Mouse (Mus musculus) WW6 (cell line): ENCODE results near the gene Nod2.
"Not testable (repeated sequence)": the region's sequence is repeated elsewhere in the genome, so short reads cannot be mapped to it uniquely, and the experiment has no call there.

Experiments
- DNase-seq: peaks from one replicate; pipeline ENCODE4 v3.0.0-alpha.2; 2013; ENCODE audit warnings: low read depth, low spot score

Gene Nod2

DNA sequence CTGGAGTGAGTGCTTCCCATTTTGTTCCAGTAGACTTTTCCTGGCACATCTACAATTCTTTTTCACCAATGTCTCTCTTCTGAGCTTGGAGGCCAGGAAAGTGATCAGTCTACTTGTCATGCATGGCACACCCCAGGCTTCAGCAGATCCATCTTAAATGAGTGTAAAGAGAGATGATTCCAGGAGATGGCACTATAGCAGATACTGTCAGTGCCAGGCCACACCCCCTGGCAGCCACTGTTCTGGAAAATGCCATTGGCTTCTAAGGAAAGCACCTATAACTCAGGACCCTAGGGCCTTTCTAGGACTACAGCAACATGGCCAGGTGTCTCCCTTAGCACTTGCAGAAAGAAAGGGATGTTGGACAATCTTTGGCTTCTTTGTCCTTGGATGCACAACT, 16.0 kb upstream of the Nod2 start:
- no peak for DNase-seq

DNA sequence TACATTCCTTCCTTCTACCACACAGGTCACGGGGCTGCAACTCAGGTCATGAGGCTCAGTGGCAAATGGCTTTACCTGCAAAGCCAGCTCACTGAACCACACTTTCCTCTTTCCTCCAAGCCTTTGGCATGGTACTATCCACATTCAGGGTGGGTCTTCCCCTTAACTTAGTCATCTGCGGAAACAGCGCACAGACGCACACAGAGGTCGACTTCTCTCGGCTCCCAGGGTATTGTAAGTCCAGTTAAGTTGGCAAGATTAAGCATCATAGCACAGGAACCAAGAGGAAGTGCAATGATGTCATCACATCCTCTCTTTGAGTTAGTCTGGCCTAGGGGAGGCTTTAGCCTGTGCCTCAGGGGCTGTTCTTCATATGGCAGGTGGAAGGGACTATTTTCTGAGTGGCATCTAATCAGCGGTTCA, 13.8 kb upstream of the Nod2 start:
- no peak for DNase-seq

DNA sequence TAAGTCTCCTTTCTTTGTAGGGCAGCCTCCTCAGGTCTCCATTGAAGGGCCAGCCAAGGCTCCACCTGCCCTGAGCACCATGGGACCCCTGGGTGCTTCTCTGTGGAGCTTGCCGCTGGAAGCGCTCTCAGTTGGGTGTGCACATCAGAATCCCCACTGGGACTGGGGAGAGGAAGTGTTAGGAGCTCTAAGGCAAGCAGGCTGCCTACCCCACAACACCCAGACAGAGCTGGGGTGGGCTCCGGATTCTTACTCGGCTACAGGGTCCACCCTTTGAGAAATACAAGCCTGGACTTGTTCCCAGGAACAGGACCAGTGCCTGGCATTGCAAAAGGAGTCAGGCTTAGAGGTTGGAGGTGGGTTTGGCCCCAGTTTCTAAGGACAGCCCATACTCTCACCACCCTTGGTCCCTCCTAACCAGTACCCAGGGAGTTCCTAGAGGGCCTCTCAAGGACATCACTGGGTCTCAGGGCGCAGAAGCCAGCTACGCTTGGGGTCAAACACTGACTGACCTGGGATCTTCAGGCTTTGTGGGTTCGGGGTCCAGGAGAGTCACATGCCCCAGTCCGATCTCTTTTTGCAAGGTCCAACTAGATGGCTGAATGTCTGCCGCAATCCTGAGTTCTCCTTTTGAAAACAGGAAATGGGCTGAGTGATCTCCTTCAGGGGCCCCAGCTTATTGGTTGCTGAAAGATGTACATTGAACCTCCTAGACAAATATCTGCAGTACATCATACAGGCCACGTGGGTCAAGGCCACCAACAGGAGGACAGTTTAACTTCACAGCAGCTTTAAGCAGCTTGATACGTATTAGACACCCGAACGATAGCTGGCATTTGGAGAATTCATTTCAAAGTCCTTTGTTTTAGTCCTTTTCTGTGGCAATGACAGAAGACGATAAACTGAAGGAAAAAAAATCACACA, 11.4 kb upstream of the Nod2 start, which contains the start of gene Snx20:
Gene Snx20, minus strand, starts transcription at position 655 of the 924 bp plus-strand sequence.
- no peak for DNase-seq

DNA sequence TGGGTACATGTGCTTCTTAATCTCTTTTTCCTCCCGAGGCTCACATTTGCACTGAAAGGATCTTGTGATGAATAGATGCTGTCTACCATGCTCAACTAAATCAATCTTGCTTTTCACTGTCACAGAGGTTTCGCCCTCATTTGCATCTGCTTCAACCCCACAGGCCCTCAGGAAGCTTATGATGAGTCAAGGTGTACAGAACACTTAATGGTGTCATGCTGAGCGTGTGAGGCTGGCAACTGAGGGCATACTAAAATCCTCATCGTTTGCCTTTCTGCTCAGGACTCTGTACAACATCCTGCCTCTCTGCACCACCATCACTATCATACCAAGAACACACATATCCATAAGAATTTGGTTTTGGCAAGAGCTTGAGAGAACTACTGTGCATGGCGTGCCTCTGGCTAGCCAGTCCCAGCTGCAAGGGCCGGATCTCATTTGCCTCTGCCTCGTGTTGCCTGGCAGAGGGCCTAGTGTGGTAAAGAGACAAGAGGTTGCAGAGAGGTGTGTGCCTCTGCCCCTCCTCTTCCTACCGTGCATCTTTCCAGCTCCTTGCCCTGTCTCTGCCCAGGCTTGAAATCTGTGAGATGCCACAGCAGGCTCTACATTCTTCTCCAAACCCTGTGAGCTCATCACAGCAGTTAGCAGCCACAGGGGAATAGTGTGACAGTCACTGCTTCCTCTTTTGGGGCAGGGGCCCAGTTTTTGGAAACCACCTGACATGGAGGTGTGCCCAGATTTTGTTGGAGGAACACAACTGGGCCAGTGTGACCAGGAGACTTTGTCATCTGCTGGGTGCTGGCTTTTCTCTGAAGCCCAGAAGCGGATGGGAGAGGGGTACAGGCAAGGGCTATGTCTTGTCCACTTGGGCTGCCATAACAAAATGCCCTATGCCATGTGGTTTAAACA, 9.8 kb upstream of the Nod2 start:
- DNase-seq, result no peak

DNA sequence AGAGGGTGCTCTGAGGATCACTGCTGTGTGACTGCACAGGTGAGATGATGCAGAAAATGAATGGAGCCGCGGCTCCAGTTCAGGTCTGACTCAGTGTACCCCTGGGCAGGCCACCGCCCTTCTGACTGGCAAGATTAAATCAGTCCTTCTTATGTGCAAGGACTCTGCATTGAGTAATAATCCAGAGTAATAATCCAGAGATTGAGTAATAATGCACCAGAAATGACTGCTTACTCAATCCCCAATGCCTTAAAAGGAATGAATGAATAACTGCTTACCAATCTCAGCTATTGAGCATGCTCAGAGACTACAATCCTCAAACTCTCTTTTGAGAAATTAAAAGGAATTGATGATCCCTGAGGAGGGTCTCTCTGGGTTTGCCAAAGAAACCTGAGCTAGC, 8.2 kb upstream of the Nod2 start:
- DNase-seq, result no peak

DNA sequence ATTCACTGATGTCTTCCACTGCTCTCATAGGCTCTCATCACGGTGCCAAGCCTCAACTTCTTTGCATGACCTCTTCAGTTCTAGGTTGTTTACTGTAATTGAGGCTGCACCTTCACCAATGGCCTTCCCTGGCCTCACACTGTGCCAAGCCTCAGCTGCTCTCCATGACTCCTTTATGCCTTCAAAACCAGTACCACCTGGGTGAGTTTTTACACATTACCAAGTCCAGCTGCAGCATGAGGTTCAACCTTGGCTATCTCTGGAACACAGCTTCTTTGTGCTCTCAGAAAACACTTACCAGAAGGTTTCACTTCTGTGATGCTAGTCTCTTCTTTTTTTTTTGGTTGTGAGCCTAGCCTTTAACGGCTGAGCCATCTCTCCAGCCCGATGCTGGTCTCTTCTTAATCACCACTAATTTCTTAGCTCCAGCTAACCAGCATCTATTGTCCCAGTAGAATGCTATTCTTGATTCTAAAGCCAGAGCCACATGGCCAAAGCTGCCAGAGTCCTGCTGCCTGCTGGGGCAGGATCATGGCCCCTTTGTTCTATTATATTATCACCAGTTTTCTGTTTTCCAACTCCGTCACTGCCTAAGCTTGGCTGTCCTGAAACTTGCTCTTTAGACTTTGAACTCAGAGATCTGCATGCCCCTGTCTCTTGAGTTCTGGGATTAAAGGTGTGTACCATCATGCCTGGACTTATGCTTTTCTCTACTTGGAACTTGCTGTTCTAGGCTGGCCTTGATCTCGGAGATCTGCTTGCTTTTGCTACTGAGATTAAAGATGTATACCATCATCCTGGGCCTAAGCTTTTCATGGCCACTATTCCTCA, 4.2 kb upstream of the Nod2 start:
- no peak for DNase-seq

DNA sequence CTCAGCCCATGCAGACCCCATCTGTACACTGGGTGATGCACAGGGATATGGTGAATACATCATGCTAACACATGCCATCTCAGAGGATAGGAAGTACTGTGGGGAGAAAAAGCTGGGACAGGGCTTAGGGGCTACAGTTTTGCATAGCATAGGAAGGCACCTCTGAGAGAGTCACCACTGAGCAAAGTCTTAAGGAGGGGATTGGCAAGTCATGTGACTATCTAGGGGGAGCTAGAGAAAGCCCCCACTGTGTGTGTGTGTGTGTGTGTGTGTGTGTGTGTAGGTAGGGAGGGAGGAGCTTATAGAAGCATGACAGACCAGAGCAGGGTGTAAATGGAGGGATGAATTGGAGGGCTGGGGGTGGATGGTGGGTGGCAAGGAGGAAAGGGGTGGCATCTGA, 1.2 kb downstream of the Nod2 start:
- no peak for DNase-seq

DNA sequence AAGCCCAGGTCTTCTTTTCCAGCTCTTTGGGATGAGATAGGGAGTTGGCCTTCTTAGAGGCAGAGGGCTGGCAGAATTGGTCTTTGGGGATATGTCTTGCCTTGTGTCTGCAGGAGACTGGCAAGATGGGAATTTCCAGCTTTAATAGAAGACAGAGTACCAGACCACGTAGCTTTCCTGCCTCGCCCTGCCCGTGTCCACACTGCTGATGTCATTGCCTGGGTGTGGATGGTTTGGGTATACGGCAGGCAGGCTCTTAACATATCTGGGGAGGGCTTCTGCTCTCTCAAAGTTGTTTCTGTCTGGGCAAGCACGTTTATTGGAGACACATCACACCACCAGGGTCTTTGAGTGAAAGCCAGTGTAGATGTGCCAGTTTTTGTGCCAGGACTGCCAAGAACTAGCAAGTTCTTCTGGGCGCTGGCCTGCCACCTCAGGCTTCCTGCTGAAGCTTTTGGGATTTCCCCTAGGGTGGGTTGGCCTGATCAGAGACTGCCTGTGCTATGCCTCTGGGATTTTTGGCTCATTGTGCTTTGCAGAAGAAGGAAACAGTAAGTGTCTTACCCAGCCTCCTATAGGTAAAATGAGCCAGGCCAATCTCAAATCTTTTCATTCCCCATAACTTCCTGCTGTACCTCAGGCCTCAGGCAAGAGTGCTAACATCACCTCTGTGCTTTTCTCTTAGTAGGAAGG, 3.0 kb downstream of the Nod2 start:
- DNase-seq, result no peak

DNA sequence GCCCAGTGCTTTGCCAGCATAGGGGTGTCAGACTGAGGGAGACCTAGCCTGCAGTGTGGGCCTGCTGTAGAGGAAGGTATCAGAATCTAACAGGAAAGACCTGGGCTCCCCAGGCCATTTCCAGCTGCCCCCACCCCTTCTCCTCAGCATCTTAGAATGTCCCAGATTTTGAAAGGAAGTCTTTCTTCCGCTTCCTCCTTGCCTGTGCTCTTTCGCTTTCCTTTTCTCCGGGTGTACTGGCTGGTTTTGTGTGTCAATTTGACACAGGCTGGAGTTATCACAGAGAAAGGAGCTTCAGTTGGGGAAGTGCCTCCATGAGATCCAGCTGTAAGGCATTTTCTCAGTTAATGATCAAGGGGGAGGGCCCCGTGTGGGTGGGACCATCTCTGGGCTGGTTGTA, 4.0 kb downstream of the Nod2 start:
- not testable (repeated sequence) for DNase-seq

DNA sequence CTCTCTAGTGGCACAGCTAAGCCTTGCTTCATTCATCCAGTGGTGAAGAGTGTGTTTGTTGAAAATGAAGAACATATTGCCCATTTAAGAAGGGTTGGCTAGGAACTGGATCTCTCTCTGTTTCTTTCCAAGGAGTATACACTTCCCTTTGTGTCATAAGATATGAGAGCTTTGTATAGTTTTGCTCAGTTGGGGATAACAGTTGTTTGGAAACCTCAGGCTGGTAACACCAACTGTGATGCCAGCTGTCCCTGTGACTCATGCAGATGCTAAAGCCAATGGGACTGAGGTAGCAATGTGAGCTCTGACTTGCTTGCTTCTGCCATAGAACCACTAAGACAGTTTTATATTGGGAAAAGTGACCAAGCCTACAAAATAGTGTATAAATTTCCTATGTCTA, 8.2 kb downstream of the Nod2 start:
- no peak for DNase-seq

DNA sequence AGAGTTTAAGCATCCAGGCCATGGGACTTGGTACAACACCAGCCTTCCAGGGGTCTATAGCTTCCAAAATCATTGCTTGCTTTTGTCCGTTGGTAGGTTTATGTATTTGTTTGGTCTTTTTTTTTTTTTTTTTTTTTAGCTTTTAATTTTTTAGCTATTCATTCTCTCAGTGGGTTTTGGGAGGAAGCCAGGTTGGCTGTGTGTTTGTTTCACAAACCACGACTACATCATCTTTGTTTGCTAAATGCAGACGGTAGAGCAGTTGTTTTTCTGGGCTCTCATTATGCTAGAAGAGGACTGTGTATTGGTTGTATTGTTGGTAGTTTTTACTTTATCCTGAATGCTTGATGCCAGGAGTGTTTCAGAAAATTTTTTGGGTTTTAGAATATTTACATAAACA, 12.8 kb downstream of the Nod2 start:
- no peak for DNase-seq

DNA sequence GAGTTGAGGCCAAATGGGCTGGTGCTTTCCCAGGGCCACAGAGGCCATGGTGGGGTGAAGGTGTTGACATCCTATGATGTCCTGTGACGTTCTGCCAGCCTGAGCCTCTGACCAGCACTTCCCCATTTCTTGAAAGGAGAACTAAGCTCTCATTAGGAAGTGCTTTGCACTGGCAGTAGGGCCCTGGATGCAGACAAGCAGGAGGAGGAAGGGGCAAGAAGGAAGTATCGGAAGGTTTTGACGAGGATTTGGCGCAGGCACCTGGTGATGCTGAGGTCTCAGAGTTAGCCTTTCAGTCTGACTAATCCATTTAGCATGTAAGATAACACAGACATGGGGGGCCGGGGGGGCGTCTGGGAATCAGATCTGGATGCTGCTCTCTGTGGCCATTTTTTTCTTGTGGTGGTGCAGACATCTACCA, 15.3 kb downstream of the Nod2 start:
- no peak for DNase-seq

DNA sequence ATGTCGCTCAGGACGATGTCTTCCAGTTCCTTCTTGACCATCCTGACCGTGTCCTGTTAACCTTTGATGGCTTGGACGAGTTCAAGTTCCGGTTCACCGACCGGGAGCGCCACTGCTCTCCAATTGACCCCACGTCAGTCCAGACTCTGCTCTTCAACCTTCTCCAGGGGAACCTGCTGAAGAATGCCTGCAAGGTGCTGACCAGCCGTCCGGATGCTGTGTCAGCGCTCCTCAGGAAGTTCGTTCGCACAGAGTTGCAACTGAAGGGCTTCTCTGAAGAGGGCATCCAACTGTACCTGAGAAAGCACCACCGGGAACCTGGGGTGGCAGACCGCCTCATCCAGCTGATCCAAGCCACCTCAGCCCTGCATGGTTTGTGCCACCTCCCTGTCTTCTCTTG, 17.0 kb downstream of the Nod2 start:
- no peak for DNase-seq

DNA sequence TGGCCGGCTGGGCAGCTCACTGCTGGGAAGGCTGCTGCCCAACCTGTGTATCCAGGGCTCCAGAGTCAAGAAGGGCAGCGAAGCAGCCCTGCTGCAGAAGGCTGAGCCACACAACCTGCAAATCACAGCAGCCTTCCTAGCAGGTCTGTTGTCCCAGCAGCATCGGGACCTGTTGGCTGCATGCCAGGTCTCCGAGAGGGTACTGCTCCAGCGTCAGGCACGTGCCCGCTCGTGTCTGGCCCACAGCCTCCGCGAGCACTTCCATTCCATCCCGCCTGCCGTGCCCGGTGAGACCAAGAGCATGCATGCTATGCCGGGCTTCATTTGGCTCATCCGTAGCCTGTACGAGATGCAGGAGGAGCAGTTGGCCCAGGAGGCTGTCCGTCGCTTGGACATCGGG, 17.8 kb downstream of the Nod2 start:
- DNase-seq, result no peak

DNA sequence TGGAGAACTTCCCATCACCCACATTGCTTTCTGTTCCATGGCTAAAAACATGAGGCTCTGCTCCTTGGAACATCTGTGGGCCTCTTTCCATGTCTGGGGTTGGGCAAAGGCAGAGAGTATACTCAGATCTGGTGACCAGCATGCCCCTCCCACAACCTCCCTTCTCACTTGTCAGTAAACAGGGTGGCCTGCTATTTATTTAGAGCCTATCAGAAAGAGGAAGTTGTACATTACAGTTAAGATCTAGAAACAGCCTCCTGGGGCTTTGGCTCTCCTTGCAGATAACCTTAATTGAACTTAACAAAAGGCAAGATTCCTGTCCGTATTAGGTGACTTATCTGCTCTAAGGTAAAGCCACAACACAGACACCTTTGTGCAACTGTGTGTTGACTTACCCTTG, 19.3 kb downstream of the Nod2 start:
- DNase-seq, result no peak

DNA sequence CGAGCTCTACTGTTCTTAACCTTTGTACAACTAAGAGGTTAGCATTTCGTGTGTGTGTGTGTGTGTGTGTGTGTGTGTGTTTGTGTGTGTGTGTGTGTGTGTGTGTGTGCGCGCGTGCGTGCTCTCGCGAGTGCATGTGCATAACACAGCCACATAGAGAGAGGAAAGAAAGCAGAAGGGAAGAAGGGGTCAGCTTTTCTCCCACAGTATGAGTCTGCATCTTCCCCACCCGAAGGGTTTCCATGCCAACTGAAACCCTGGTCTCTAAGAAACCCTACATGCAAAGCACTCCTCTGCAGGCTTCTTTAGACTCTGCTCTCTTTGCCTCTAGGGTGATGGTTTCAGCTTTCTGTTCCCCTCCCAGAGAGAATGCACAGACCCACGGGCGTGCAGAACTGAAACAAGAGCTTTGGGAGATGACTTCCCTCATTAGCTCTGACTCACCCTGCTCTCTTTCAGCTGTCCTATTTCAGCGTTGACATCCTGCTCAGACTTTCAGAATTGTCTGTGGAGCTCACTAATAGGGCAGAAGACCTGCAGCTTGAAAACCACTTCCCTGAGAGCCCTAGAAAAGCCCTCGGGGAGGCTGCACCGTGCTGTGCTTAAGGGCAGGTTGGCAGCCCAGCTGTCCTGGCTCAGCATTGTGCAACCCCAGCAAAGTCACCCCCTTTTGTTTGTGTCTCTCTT, 21.4 kb downstream of the Nod2 start:
- no peak for DNase-seq

DNA sequence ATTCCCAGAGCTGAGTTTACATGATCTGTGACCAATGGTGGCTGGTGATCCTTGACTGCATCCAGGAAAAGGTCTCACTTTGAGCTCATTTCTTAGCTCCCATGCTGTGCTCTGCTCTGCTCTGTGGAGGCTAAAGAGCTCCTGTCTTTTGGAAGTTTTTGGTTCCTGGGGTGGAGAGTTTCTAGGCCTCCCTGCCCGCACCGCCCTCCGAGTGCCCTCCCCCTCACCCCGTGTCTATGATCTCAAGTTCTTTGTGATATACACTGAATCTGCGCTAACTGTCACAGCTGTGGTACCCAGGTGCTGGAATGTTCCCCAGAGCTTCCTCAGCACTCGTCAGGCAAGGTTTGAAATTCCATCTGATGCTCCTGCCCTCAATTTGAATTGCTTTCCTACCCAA, 23.7 kb downstream of the Nod2 start:
- no peak for DNase-seq

DNA sequence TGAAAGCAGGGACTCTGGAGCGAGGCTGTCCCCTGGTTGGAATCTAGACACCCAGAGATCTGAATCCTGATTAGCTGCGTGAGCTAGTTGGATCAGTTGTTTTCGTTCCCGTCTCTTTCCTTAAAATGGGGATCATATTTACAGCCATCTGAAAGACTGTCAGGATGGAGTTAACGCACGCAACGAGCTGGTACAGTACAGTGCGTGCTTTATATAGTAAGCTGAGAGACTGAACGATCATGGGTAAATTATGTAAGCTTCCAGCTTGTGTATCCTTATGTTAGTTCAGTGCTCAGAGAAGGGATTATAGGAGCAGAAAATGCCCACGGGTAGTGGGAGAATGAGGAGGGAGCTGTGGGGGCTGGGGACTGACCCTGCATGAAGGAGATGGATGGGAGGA, 24.5 kb downstream of the Nod2 start:
- no peak for DNase-seq

DNA sequence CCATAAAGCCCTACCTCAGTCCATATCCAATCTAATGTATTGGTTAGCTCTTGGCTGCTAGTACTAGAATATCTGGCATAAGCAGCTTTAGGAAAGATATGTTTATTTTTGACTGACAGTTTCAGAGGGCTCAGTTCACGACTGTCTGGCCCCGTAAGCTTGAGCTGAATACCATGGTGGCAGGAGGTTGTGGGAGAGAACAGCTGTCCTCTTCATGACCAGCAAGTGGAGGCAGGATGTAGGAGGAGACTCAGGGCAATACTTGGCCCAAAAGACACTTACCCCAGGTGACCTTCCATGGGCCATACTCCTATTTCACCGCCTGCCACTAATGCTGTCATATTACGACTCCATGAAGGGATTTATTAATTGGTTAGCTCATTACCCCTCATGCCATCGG, 26.7 kb downstream of the Nod2 start:
- no peak for DNase-seq

DNA sequence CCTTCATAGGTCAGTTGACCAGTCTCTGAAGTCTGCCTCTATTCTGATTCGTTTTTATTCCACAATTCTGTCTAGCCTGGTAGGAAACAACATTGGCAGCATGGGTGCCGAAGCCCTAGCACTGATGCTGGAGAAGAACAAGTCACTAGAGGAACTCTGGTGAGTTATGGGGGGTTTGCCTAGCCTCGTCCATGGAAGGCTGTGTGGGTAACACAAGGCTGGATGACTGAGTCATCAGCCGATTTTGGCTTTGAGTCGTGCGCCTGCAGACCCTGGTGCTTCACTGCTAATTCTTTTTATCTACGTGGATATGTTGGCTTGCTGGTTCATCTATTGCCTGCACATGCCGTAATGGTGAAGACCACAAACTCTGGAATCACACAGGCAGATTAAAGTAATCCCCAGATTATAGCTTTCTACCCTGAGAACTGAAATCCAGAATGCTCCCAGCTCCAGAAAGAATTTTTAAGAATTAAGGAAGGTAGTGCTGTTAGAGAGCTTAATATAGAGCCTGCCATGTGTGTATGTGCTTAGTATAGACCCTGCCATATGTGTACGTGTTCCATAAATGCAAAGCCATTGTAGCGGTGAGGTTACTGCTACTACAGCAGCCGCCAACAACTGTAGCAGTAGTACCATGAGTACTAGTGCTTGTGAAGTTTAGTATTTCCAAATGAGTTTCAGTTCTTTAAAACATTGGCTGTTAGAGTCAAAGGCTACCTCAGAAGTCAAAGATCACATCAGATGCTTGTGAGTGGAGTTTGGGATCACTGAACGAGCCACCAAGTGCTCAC, 28.5 kb downstream of the Nod2 start:
- no peak for DNase-seq
